Mouse (Mus musculus) MEL (cell line): ENCODE results near the gene Cmklr1. TPM values are rescaled to one million over a fixed set of nuclear protein-coding genes. Genes with fewer than 3 reads are reported as not detected.

Experiments used
- DNase-seq: peaks from one replicate; pipeline ENCODE4 v3.0.0; 2011; ENCODE audit warnings: low read depth, low spot score
- H3K27ac ChIP-seq: 2 replicates; pipeline ENCODE4 v1.5.1; 2012; ENCODE audit warnings: low read depth, mild to moderate bottlenecking, control low read depth, low read length, moderate library complexity; ENCODE audit not compliant: control insufficient read depth
- H3K27me3 ChIP-seq, 2 experiments: fragments of 150-350 bp in 1 of 2; sonication (generic) in 1 of 2; 2 replicates each; pipeline ENCODE4 v1.6.1; 2012; ENCODE audit warnings: low read length in 2 of 2, mild to moderate bottlenecking in 2 of 2, improper control_type of control experiment in 1 of 2, moderate library complexity in 1 of 2; ENCODE audit not compliant: insufficient read depth in 2 of 2, control insufficient read depth in 1 of 2
- H3K36me3 ChIP-seq, 2 experiments: 2 replicates each; pipeline ENCODE4 v1.6.1; 2012 to 2014; ENCODE audit warnings: low read length in 2 of 2, improper control_type of control experiment in 1 of 2, inconsistent platforms in 1 of 2, mild to moderate bottlenecking in 1 of 2; ENCODE audit not compliant: insufficient read depth in 2 of 2, control insufficient read depth in 1 of 2
- H3K4me1 ChIP-seq, 2 experiments: fragments of 150-350 bp in 1 of 2; sonication (generic) in 1 of 2; 2 replicates each; pipeline ENCODE4 v1.6.1; 2012; ENCODE audit warnings: low read length in 2 of 2, improper control_type of control experiment in 1 of 2, mild to moderate bottlenecking in 1 of 2; ENCODE audit not compliant: insufficient read depth in 2 of 2, control insufficient read depth in 1 of 2
- H3K4me3 ChIP-seq, 2 experiments: fragments of 150-350 bp in 1 of 2; sonication (generic) in 1 of 2; 2 replicates each; pipeline ENCODE4 v1.5.1; 2012; ENCODE audit warnings: low read depth in 2 of 2, low read length in 2 of 2, mild to moderate bottlenecking in 2 of 2, moderate library complexity in 2 of 2, control low read depth in 1 of 2, improper control_type of control experiment in 1 of 2; ENCODE audit not compliant: control insufficient read depth in 1 of 2, insufficient read depth in 1 of 2
- H3K79me2 ChIP-seq: 2 replicates; pipeline ENCODE4 v1.6.1; 2012; ENCODE audit warnings: mild to moderate bottlenecking, low read length, moderate library complexity; ENCODE audit not compliant: control insufficient read depth, poor library complexity, insufficient read depth
- H3K9ac ChIP-seq: 2 replicates; pipeline ENCODE4 v1.6.1; 2012; ENCODE audit warnings: low read depth, mild to moderate bottlenecking, control low read depth, low read length, moderate library complexity; ENCODE audit not compliant: control insufficient read depth, poor library complexity, severe bottlenecking
- H3K9me3 ChIP-seq: fragments of 150-350 bp; sonication (generic); replicated peaks from 2 replicates; pipeline ENCODE4 v1.6.1; 2012; ENCODE audit warnings: mild to moderate bottlenecking, low read length, improper control_type of control experiment, moderate library complexity; ENCODE audit not compliant: insufficient read depth
- CTCF ChIP-seq, 3 experiments: IDR thresholded peaks in 2 of 3; conservative IDR thresholded peaks in 1 of 3; 2 replicates each; pipeline ENCODE4 v1.5.1; 2011 to 2012; ENCODE audit warnings: low read length in 3 of 3, low read depth in 2 of 3, mild to moderate bottlenecking in 2 of 3, improper control_type of control experiment in 1 of 3, inconsistent platforms in 1 of 3, mixed read lengths in 1 of 3, moderate library complexity in 1 of 3; ENCODE audit not compliant: control insufficient read depth in 1 of 3, insufficient read depth in 1 of 3, poor library complexity in 1 of 3, severe bottlenecking in 1 of 3
- E2F4 ChIP-seq: IDR thresholded peaks from 2 replicates; pipeline ENCODE4 v1.6.1; 2011; ENCODE audit warnings: low read depth, low read length, improper control_type of control experiment, borderline replicate concordance
- ETS1 ChIP-seq: IDR thresholded peaks from 2 replicates; pipeline ENCODE4 v1.6.1; 2012; ENCODE audit warnings: low read depth, mild to moderate bottlenecking, inconsistent platforms, low read length, improper control_type of control experiment, moderate library complexity
- GABPA ChIP-seq: IDR thresholded peaks from 2 replicates; pipeline ENCODE4 v1.6.1; 2012; ENCODE audit warnings: low read depth, mild to moderate bottlenecking, inconsistent platforms, low read length, improper control_type of control experiment, moderate library complexity
- GATA1 ChIP-seq: IDR thresholded peaks from 2 replicates; pipeline ENCODE4 v1.6.1; 2011; ENCODE audit warnings: low read depth, low read length, improper control_type of control experiment
- HCFC1 ChIP-seq: IDR thresholded peaks from 2 replicates; pipeline ENCODE4 v1.6.1; 2012; ENCODE audit warnings: low read depth, mild to moderate bottlenecking, inconsistent platforms, low read length, improper control_type of control experiment, moderate library complexity
- JUND ChIP-seq: IDR thresholded peaks from 2 replicates; pipeline ENCODE4 v1.6.1; 2011; ENCODE audit warnings: low read depth, mild to moderate bottlenecking, improper control_type of control experiment, low read length
- MAZ ChIP-seq: IDR thresholded peaks from 2 replicates; pipeline ENCODE4 v1.6.1; 2012; ENCODE audit warnings: low read depth, mild to moderate bottlenecking, inconsistent platforms, low read length, improper control_type of control experiment
- POLR2AphosphoS2 ChIP-seq: IDR thresholded peaks from 2 replicates; pipeline ENCODE4 v1.6.1; 2011; ENCODE audit warnings: low read length, improper control_type of control experiment
- POLR2AphosphoS5 ChIP-seq: IDR thresholded peaks from 2 replicates; pipeline ENCODE4 v1.6.1; 2012; ENCODE audit warnings: low read depth, borderline replicate concordance, mild to moderate bottlenecking, inconsistent platforms, low read length, moderate library complexity, mixed read lengths
- RCOR1 ChIP-seq: IDR thresholded peaks from 2 replicates; pipeline ENCODE4 v1.6.1; 2012; ENCODE audit warnings: low read depth, mild to moderate bottlenecking, inconsistent platforms, low read length, improper control_type of control experiment
- SIN3A ChIP-seq: IDR thresholded peaks from 2 replicates; pipeline ENCODE4 v1.6.1; 2012; ENCODE audit warnings: low read length, improper control_type of control experiment, inconsistent platforms
- TAL1 ChIP-seq: IDR thresholded peaks from 2 replicates; pipeline ENCODE4 v1.6.1; 2012; ENCODE audit warnings: mild to moderate bottlenecking, inconsistent platforms, low read length, moderate library complexity, mixed read lengths
- TBP ChIP-seq: IDR thresholded peaks from 2 replicates; pipeline ENCODE4 v1.8.0; 2011; ENCODE audit warnings: low read depth, low read length, improper control_type of control experiment
- TCF12 ChIP-seq: IDR thresholded peaks from 2 replicates; pipeline ENCODE4 v1.6.1; 2014; ENCODE audit warnings: low read depth, mild to moderate bottlenecking, inconsistent platforms, low read length, improper control_type of control experiment, moderate library complexity
- UBTF ChIP-seq: IDR thresholded peaks from 2 replicates; pipeline ENCODE4 v1.6.1; 2012; ENCODE audit warnings: low read depth, mild to moderate bottlenecking, inconsistent platforms, low read length, improper control_type of control experiment, moderate library complexity, borderline replicate concordance; ENCODE audit not compliant: insufficient read depth
- USF2 ChIP-seq, 2 experiments: IDR thresholded peaks; 2 replicates each; pipeline ENCODE4 v1.6.1; 2011 to 2012; ENCODE audit warnings: improper control_type of control experiment in 2 of 2, low read length in 2 of 2, borderline replicate concordance in 1 of 2, inconsistent platforms in 1 of 2, low read depth in 1 of 2, mild to moderate bottlenecking in 1 of 2; ENCODE audit not compliant: insufficient read depth in 1 of 2
- ZKSCAN1 ChIP-seq: IDR thresholded peaks from 2 replicates; pipeline ENCODE4 v1.6.1; 2012; ENCODE audit warnings: low read depth, mild to moderate bottlenecking, inconsistent platforms, low read length, improper control_type of control experiment, moderate library complexity
- ZMIZ1 ChIP-seq: IDR thresholded peaks from 2 replicates; pipeline ENCODE4 v1.6.1; 2012; ENCODE audit warnings: low read depth, mild to moderate bottlenecking, inconsistent platforms, low read length, improper control_type of control experiment, moderate library complexity
- polyA plus RNA-seq, 2 experiments: library from polyadenylated mRNA; stranded (reverse) in 1 of 2; unstranded in 1 of 2; fragments of >175 nt in 1 of 2; fragments of >200 nt in 1 of 2; gene quantifications; 2 replicates each; pipeline versions ENCODE4 v1.2.1 to v1.2.4; 2012; ENCODE audit warnings: low replicate concordance in 2 of 2, low read depth in 1 of 2; ENCODE audit not compliant: insufficient read length in 2 of 2, insufficient read depth in 1 of 2, missing spikeins in 1 of 2
- total RNA-seq: library from RNA; depleted of rRNA; stranded (reverse); fragments of 300-350 nt; gene quantifications from 2 replicates; pipeline ENCODE4 v1.2.3, GENCODE M21; 2012

Gene Cmklr1
- total and polyA plus RNA-seq, 3 experiments: not detected

DNA sequence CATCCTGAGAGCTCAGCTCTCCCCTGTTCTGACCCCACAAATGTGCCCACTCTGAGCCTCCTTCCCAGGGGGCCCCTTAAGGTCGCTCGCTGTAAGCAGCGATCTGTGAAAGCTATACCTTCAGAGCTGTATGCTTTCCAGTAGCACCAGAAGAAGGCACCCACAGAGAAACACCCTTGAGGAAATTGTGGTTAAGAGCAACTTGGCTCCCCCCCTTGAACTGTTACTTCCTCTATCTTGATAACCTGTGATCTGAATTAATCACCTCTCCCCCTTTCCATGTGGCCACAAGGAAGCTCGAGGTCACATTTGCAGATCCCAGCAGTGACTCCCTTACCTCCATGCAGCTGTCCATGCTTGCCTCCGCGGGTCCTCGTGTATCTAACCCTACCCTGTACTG, 29.2 kb downstream of the Cmklr1 start:
- TF ChIP-seq POLR2AphosphoS5 (no peak), ETS1 (no peak), TAL1 (no peak), USF2 (IDR thresholded peaks at IDR 0.05; ENCODE audit: borderline replicate concordance in 1 of 2, insufficient read depth in 1 of 2, low read depth in 1 of 2, low read length in 2 of 2) (no peak), TCF12 (no peak), CTCF (IDR thresholded peaks at IDR 0.05 in 2 of 3, conservative IDR thresholded peaks at IDR 0.05 in 1 of 3; ENCODE audit: control insufficient read depth in 1 of 3, insufficient read depth in 1 of 3, low read depth in 2 of 3, low read length in 3 of 3, poor library complexity in 1 of 3, severe bottlenecking in 1 of 3) (no peak), TBP (no peak), HCFC1 (no peak), E2F4 (no peak), RCOR1 (no peak), ZKSCAN1 (no peak), ZMIZ1 (no peak), JUND (no peak), POLR2AphosphoS2 (no peak), SIN3A (no peak), MAZ (no peak)
- Histone ChIP-seq H3K4me3 (no peak overlapping the region), H3K79me2 (no peaks in the 10 kb centered on the region), H3K27ac (no peak overlapping the region), H3K27me3 (no peaks in the 10 kb centered on the region), H3K9ac (no peak overlapping the region), H3K4me1 (no peaks in the 10 kb centered on the region), H3K36me3 (no peaks in the 10 kb centered on the region), H3K9me3 (no peaks in the 10 kb centered on the region)
- DNase-seq: no peak

DNA sequence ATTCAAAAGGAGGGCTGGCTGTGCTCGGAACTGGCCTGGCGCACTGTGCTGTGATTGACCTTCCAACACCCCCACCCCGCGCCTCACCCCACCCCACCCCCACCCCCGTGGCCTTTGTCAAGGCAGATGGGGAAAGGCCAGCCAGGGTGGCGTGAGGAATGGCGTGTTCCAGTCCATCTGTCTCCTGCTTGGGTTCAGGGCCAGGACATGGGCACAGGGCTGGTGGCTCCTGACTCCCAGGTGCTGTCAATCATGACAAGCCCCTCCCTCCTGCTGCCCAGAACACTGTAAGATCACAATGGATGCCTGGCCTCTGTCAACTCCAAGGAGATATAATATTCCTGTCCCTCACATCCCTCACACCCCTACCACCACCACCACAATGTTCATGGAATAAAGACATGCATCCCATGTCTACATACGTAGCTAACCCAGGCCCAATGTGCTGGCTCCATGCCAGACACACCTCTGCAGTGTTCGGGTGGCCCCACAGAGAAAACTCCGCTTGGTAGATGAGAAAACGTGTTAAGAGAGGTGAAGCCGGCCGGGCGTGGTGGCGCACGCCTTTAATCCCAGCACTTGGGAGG, 30.0 kb downstream of the Cmklr1 start:
- H3K4me3 ChIP-seq: no peak overlapping the region
- no peaks in the 10 kb centered on the region for H3K4me1 ChIP-seq
- H3K36me3 ChIP-seq: no peaks in the 10 kb centered on the region
- no peak overlapping the region for H3K27ac ChIP-seq
- DNase-seq: no peak
- no peaks in the 10 kb centered on the region for H3K9me3 ChIP-seq
- no peaks in the 10 kb centered on the region for H3K27me3 ChIP-seq
- TF ChIP-seq GABPA (no peak), E2F4 (no peak), UBTF (no peak), GATA1 (no peak)
- no peaks in the 10 kb centered on the region for H3K79me2 ChIP-seq
- H3K9ac ChIP-seq: no peak overlapping the region
